Mouse (Mus musculus) midbrain, embryonic 10.5 days (tissue): ENCODE measurements at regions not wholly inside any gene's neighbourhood (a gene's known extent, or its start where the extent isn't known, plus 50 kb on each side); places are given as distances from the start of the nearest gene placed in this dataset.

Source experiments
- DNase-seq: peaks from one replicate; pipeline ENCODE4 v3.0.0-alpha.2; 2017; ENCODE audit warnings: low spot score
- H3K27ac ChIP-seq: fragments of 300-500 bp; sonication (generic); replicated peaks from 2 replicates; pipeline ENCODE4 v1.5.1; 2016; ENCODE audit warnings: mild to moderate bottlenecking
- H3K27me3 ChIP-seq: fragments of 300-500 bp; sonication (generic); 2 replicates; pipeline ENCODE4 v1.6.1; 2016; ENCODE audit warnings: low read depth, mild to moderate bottlenecking; ENCODE audit not compliant: poor library complexity, severe bottlenecking
- H3K36me3 ChIP-seq: fragments of 300-500 bp; sonication (generic); 2 replicates; pipeline ENCODE4 v1.6.1; 2016; ENCODE audit warnings: mild to moderate bottlenecking, moderate library complexity
- H3K4me1 ChIP-seq: fragments of 300-500 bp; sonication (generic); 2 replicates; pipeline ENCODE4 v1.6.1; 2016
- H3K4me3 ChIP-seq: fragments of 300-500 bp; sonication (generic); 2 replicates; pipeline ENCODE4 v1.5.1; 2016; ENCODE audit warnings: mild to moderate bottlenecking, moderate library complexity
- H3K9me3 ChIP-seq: fragments of 300-500 bp; sonication (generic); replicated peaks from 2 replicates; pipeline ENCODE4 v1.6.1; 2016; ENCODE audit warnings: mild to moderate bottlenecking
- WGBS: fragments of 180-500 bp; shearing (Covaris S2); methylation state at CpG from one replicate; pipeline ENCODE4 v1.1.7; 2016; 5-methylcytosine and 5-hydroxymethylcytosine counted together

GRCm38 (mm10) chr8:115581940-115582517 is 125.6 kb downstream of the Maf start:
- Histone ChIP-seq H3K9me3 (no peaks in the 10 kb centered on the region), H3K36me3 (no peaks in the 10 kb centered on the region), H3K4me3 (no peak overlapping the region), H3K4me1 (no peaks in the 10 kb centered on the region), H3K27ac (no peak overlapping the region), H3K27me3 (no peaks in the 10 kb centered on the region)
- 85% methylated on average over 6 of the region's 6 CpGs for WGBS
- no peak for DNase-seq

GRCm38 (mm10) chr8:115568394-115568793 is 139.2 kb downstream of the Maf start:
- H3K9me3 ChIP-seq, result no peaks in the 10 kb centered on the region
- H3K4me1 ChIP-seq, result no peaks in the 10 kb centered on the region
- no peaks in the 10 kb centered on the region for H3K27me3 ChIP-seq
- no peak for DNase-seq
- no peak overlapping the region for H3K27ac ChIP-seq
- no peaks in the 10 kb centered on the region for H3K36me3 ChIP-seq
- 88% methylated on average over 7 of the region's 7 CpGs for WGBS
- H3K4me3 ChIP-seq, result no peak overlapping the region

- no peak for DNase-seq
- H3K4me1 ChIP-seq, result peaks cover 12% of the 10 kb centered on the region
- 91% methylated on average over 5 of the region's 5 CpGs for WGBS
- H3K9me3 ChIP-seq, result no peaks in the 10 kb centered on the region
- H3K4me3 ChIP-seq, result no peak overlapping the region
- H3K36me3 ChIP-seq, result no peaks in the 10 kb centered on the region
- H3K27me3 ChIP-seq, result no peaks in the 10 kb centered on the region
- no peak overlapping the region for H3K27ac ChIP-seq
Measured at GRCm38 (mm10) chr8:115565768-115566167, 141.8 kb downstream of the Maf start.

- DNase-seq, result no peak
- 31% methylated on average over 4 of the region's 4 CpGs for WGBS
- Histone ChIP-seq H3K4me1 (peaks cover 17% of the 10 kb centered on the region), H3K36me3 (no peaks in the 10 kb centered on the region), H3K27ac (no peak overlapping the region), H3K9me3 (no peaks in the 10 kb centered on the region), H3K4me3 (no peak overlapping the region), H3K27me3 (no peaks in the 10 kb centered on the region)
Measured at GRCm38 (mm10) chr8:115562362-115562761, 145.2 kb downstream of the Maf start.

GRCm38 (mm10) chr8:115560985-115561916 is 146.3 kb downstream of the Maf start:
- no peaks in the 10 kb centered on the region for H3K9me3 ChIP-seq
- H3K36me3 ChIP-seq, result no peaks in the 10 kb centered on the region
- no peak overlapping the region for H3K4me3 ChIP-seq
- no peak overlapping the region for H3K27ac ChIP-seq
- no peak for DNase-seq
- H3K27me3 ChIP-seq, result no peaks in the 10 kb centered on the region
- H3K4me1 ChIP-seq, result peaks cover 17% of the 10 kb centered on the region
- 71% methylated on average over 18 of the region's 18 CpGs for WGBS

GRCm38 (mm10) chr8:115555452-115555851 is 152.1 kb downstream of the Maf start:
- peaks cover 5% of the 10 kb centered on the region; the same call in 1 of the 2 replicates for H3K4me1 ChIP-seq
- H3K27me3 ChIP-seq, result no peaks in the 10 kb centered on the region
- H3K27ac ChIP-seq, result no peak overlapping the region
- H3K9me3 ChIP-seq, result no peaks in the 10 kb centered on the region
- H3K4me3 ChIP-seq, result no peak overlapping the region
- no peaks in the 10 kb centered on the region for H3K36me3 ChIP-seq
- DNase-seq, result no peak
- WGBS, result 81% methylated on average over 5 of the region's 5 CpGs

- WGBS, result 94% methylated on average over 5 of the region's 5 CpGs
- H3K4me1 ChIP-seq, result peaks cover 7% of the 10 kb centered on the region
- no peaks in the 10 kb centered on the region for H3K9me3 ChIP-seq
- no peaks in the 10 kb centered on the region for H3K36me3 ChIP-seq
- H3K27me3 ChIP-seq, result no peaks in the 10 kb centered on the region
- H3K4me3 ChIP-seq, result no peak overlapping the region
- DNase-seq, result no peak
- H3K27ac ChIP-seq, result no peak overlapping the region
Measured at GRCm38 (mm10) chr8:115554185-115554584, 153.4 kb downstream of the Maf start.

GRCm38 (mm10) chr8:115551262-115551661 is 156.3 kb downstream of the Maf start:
- Histone ChIP-seq H3K4me3 (no peak overlapping the region), H3K36me3 (no peaks in the 10 kb centered on the region), H3K9me3 (no peaks in the 10 kb centered on the region), H3K27me3 (no peaks in the 10 kb centered on the region), H3K4me1 (peaks cover 11% of the 10 kb centered on the region), H3K27ac (no peak overlapping the region)
- DNase-seq, result no peak
- WGBS, result 75% methylated on average over 5 of the region's 5 CpGs

GRCm38 (mm10) chr8:115549112-115549511 is 158.5 kb downstream of the Maf start:
- Histone ChIP-seq H3K36me3 (no peaks in the 10 kb centered on the region), H3K27me3 (no peaks in the 10 kb centered on the region), H3K27ac (0 out of 2 replicates have a peak overlapping the region, but pooled peaks have one; percentile 28), H3K4me3 (no peak overlapping the region), H3K4me1 (peaks cover 11% of the 10 kb centered on the region), H3K9me3 (no peaks in the 10 kb centered on the region)
- no peak for DNase-seq
- 59% methylated on average over 1 of the region's 1 CpGs for WGBS

GRCm38 (mm10) chr8:115544067-115544466 is 163.5 kb downstream of the Maf start:
- WGBS, result 77% methylated on average over 6 of the region's 6 CpGs
- no peaks in the 10 kb centered on the region for H3K9me3 ChIP-seq
- peaks cover 11% of the 10 kb centered on the region for H3K4me1 ChIP-seq
- DNase-seq, result no peak
- no peak overlapping the region for H3K27ac ChIP-seq
- no peaks in the 10 kb centered on the region for H3K36me3 ChIP-seq
- no peak overlapping the region for H3K4me3 ChIP-seq
- no peaks in the 10 kb centered on the region for H3K27me3 ChIP-seq

- Histone ChIP-seq H3K4me1 (peaks cover 5% of the 10 kb centered on the region), H3K36me3 (no peaks in the 10 kb centered on the region), H3K4me3 (no peak overlapping the region), H3K9me3 (no peaks in the 10 kb centered on the region), H3K27ac (no peak overlapping the region), H3K27me3 (no peaks in the 10 kb centered on the region)
- no peak for DNase-seq
- 96% methylated on average over 3 of the region's 3 CpGs for WGBS
Measured at GRCm38 (mm10) chr8:115542935-115543334, 164.7 kb downstream of the Maf start.

GRCm38 (mm10) chr8:115539600-115539999 is 168.0 kb downstream of the Maf start:
- DNase-seq, result no peak
- WGBS, result 92% methylated on average over 9 of the region's 9 CpGs
- Histone ChIP-seq H3K4me3 (no peak overlapping the region), H3K9me3 (no peaks in the 10 kb centered on the region), H3K4me1 (peaks cover 14% of the 10 kb centered on the region), H3K27me3 (no peaks in the 10 kb centered on the region), H3K36me3 (no peaks in the 10 kb centered on the region), H3K27ac (no peak overlapping the region; the same call in 1 of the 2 replicates)

GRCm38 (mm10) chr8:115538236-115538635 is 169.4 kb downstream of the Maf start:
- Histone ChIP-seq H3K4me3 (no peak overlapping the region), H3K9me3 (no peaks in the 10 kb centered on the region), H3K36me3 (no peaks in the 10 kb centered on the region), H3K27me3 (no peaks in the 10 kb centered on the region), H3K4me1 (peaks cover 18% of the 10 kb centered on the region), H3K27ac (no peak overlapping the region)
- no peak for DNase-seq
- WGBS, result 87% methylated on average over 4 of the region's 4 CpGs
